Mouse (Mus musculus): ENCODE measurements around the gene Car15. TPM values are rescaled to one million over a fixed set of nuclear protein-coding genes. Genes with fewer than 3 reads are reported as not detected.

Gene Car15
- total and polyA plus RNA-seq, 2 experiments, result 1.0 to 3.7 TPM

- H3K9ac ChIP-seq (ENCODE audit: low read depth, low read length), result no peak overlapping the region
- DNase-seq (ENCODE audit: extremely low read depth, low read depth, low spot score), result no peak
- TF ChIP-seq CTCF (IDR thresholded peaks at IDR 0.05; ENCODE audit: low read depth, low read length) (no peak), POLR2A (IDR thresholded peaks at IDR 0.05; ENCODE audit: extremely low read depth, insufficient read depth, low read length) (no peak)
- no peaks in the 10 kb centered on the region for H3K36me3 ChIP-seq (ENCODE audit: control insufficient read depth, insufficient read depth, low read length)
- peaks cover 18% of the 10 kb centered on the region for H3K27me3 ChIP-seq (ENCODE audit: control insufficient read depth, insufficient read depth, low read length)
- WGBS, result 1% methylated on average over 36 of the region's 37 CpGs
- H3K79me2 ChIP-seq (ENCODE audit: control insufficient read depth, insufficient read depth, low read length), result no peaks in the 10 kb centered on the region
- H3K27ac ChIP-seq (replicated peaks; ENCODE audit: insufficient read depth, low read depth, low read length), result no peak overlapping the region
- no peaks in the 10 kb centered on the region for H3K4me1 ChIP-seq (ENCODE audit: control insufficient read depth, insufficient read depth, low read length)
- no peak overlapping the region for H3K4me3 ChIP-seq (ENCODE audit: insufficient read depth, low read depth, low read length)
Observed at GRCm38 (mm10) chr16:17833321-17833680, 4.9 kb downstream of the Car15 start.

- WGBS, result 32% methylated on average over 7 of the region's 7 CpGs
Observed at GRCm38 (mm10) chr16:17832821-17833220, 5.3 kb downstream of the Car15 start, which contains the start of gene B830017H08Rik. TSS of gene B830017H08Rik (plus strand) at chr16:17833121.

GRCm38 (mm10) chr16:17831781-17832180 is 6.4 kb downstream of the Car15 start:
- no peaks in the 10 kb centered on the region for H3K4me1 ChIP-seq (ENCODE audit: control insufficient read depth, insufficient read depth, low read length)
- H3K79me2 ChIP-seq (ENCODE audit: control insufficient read depth, insufficient read depth, low read length), result no peaks in the 10 kb centered on the region
- DNase-seq (ENCODE audit: extremely low read depth, low read depth, low spot score), result no peak
- no peak for TF ChIP-seq POLR2A (IDR thresholded peaks at IDR 0.05; ENCODE audit: extremely low read depth, insufficient read depth, low read length)
- no peaks in the 10 kb centered on the region for H3K36me3 ChIP-seq (ENCODE audit: control insufficient read depth, insufficient read depth, low read length)
- no peak overlapping the region for H3K4me3 ChIP-seq (ENCODE audit: insufficient read depth, low read depth, low read length)
- peaks cover 18% of the 10 kb centered on the region for H3K27me3 ChIP-seq (ENCODE audit: control insufficient read depth, insufficient read depth, low read length)
- H3K27ac ChIP-seq (replicated peaks; ENCODE audit: insufficient read depth, low read depth, low read length), result no peak overlapping the region
- 15% methylated on average over 11 of the region's 11 CpGs for WGBS
- H3K9ac ChIP-seq (ENCODE audit: low read depth, low read length), result no peak overlapping the region

More at GRCm38 (mm10) chr16:17832821-17833220, 5.3 kb downstream of the Car15 start, which contains the start of gene B830017H08Rik:
- H3K27ac ChIP-seq (replicated peaks; ENCODE audit: insufficient read depth, low read depth, low read length), result no peak within 1 kb of the TSS
- DNase-seq (ENCODE audit: extremely low read depth, low read depth, low spot score), result no peak
- no peaks in the 10 kb centered on the region for H3K36me3 ChIP-seq (ENCODE audit: control insufficient read depth, insufficient read depth, low read length)
- H3K4me1 ChIP-seq (ENCODE audit: control insufficient read depth, insufficient read depth, low read length), result no peaks in the 10 kb centered on the region
- TF ChIP-seq POLR2A (IDR thresholded peaks at IDR 0.05; ENCODE audit: extremely low read depth, insufficient read depth, low read length) (no peak), CTCF (IDR thresholded peaks at IDR 0.05; ENCODE audit: low read depth, low read length) (no peak)
- no peak within 1 kb of the TSS for H3K4me3 ChIP-seq (ENCODE audit: insufficient read depth, low read depth, low read length)
- no peaks in the 10 kb centered on the region for H3K79me2 ChIP-seq (ENCODE audit: control insufficient read depth, insufficient read depth, low read length)
- H3K27me3 ChIP-seq (ENCODE audit: control insufficient read depth, insufficient read depth, low read length), result peaks cover 18% of the 10 kb centered on the region
- H3K9ac ChIP-seq (ENCODE audit: low read depth, low read length), result no peak within 1 kb of the TSS

GRCm38 (mm10) chr16:17830385-17831178 is 7.6 kb downstream of the Car15 start:
- 70% methylated on average over 10 of the region's 10 CpGs for WGBS
- H3K79me2 ChIP-seq (ENCODE audit: control insufficient read depth, insufficient read depth, low read length), result no peaks in the 10 kb centered on the region
- H3K27me3 ChIP-seq (ENCODE audit: control insufficient read depth, insufficient read depth, low read length), result peaks cover 15% of the 10 kb centered on the region
- no peak overlapping the region for H3K4me3 ChIP-seq (ENCODE audit: insufficient read depth, low read depth, low read length)
- H3K9ac ChIP-seq (ENCODE audit: low read depth, low read length), result no peak overlapping the region
- H3K27ac ChIP-seq (replicated peaks; ENCODE audit: insufficient read depth, low read depth, low read length), result no peak overlapping the region
- H3K36me3 ChIP-seq (ENCODE audit: control insufficient read depth, insufficient read depth, low read length), result no peaks in the 10 kb centered on the region
- TF ChIP-seq CTCF (IDR thresholded peaks at IDR 0.05; ENCODE audit: low read depth, low read length), result no peak
- TF ChIP-seq POLR2A (IDR thresholded peaks at IDR 0.05; ENCODE audit: extremely low read depth, insufficient read depth, low read length), result no peak
- H3K4me1 ChIP-seq (ENCODE audit: control insufficient read depth, insufficient read depth, low read length), result no peaks in the 10 kb centered on the region
- no peak for DNase-seq (ENCODE audit: extremely low read depth, low read depth, low spot score)

- no peaks in the 10 kb centered on the region for H3K36me3 ChIP-seq (ENCODE audit: control insufficient read depth, insufficient read depth, low read length)
- no peaks in the 10 kb centered on the region for H3K79me2 ChIP-seq (ENCODE audit: control insufficient read depth, insufficient read depth, low read length)
- H3K4me1 ChIP-seq (ENCODE audit: control insufficient read depth, insufficient read depth, low read length), result no peaks in the 10 kb centered on the region
- H3K27ac ChIP-seq (replicated peaks; ENCODE audit: insufficient read depth, low read depth, low read length), result no peak overlapping the region
- no peak for DNase-seq (ENCODE audit: extremely low read depth, low read depth, low spot score)
- 93% methylated on average over 3 of the region's 3 CpGs for WGBS
- H3K27me3 ChIP-seq (ENCODE audit: control insufficient read depth, insufficient read depth, low read length), result peaks cover 9% of the 10 kb centered on the region
- no peak overlapping the region for H3K4me3 ChIP-seq (ENCODE audit: insufficient read depth, low read depth, low read length)
- no peak overlapping the region for H3K9ac ChIP-seq (ENCODE audit: low read depth, low read length)
- no peak for TF ChIP-seq CTCF (IDR thresholded peaks at IDR 0.05; ENCODE audit: low read depth, low read length)
- no peak for TF ChIP-seq POLR2A (IDR thresholded peaks at IDR 0.05; ENCODE audit: extremely low read depth, insufficient read depth, low read length)
Observed at GRCm38 (mm10) chr16:17828867-17829266, 9.3 kb downstream of the Car15 start.

GRCm38 (mm10) chr16:17828229-17828628 is 9.9 kb downstream of the Car15 start:
- Histone ChIP-seq H3K79me2 (ENCODE audit: control insufficient read depth, insufficient read depth, low read length) (no peaks in the 10 kb centered on the region), H3K9ac (ENCODE audit: low read depth, low read length) (no peak overlapping the region), H3K27me3 (ENCODE audit: control insufficient read depth, insufficient read depth, low read length) (peaks cover 5% of the 10 kb centered on the region), H3K4me1 (ENCODE audit: control insufficient read depth, insufficient read depth, low read length) (no peaks in the 10 kb centered on the region), H3K27ac (replicated peaks; ENCODE audit: insufficient read depth, low read depth, low read length) (no peak overlapping the region), H3K4me3 (ENCODE audit: insufficient read depth, low read depth, low read length) (no peak overlapping the region), H3K36me3 (ENCODE audit: control insufficient read depth, insufficient read depth, low read length) (no peaks in the 10 kb centered on the region)
- TF ChIP-seq CTCF (IDR thresholded peaks at IDR 0.05; ENCODE audit: low read depth, low read length), result no peak
- no peak for TF ChIP-seq POLR2A (IDR thresholded peaks at IDR 0.05; ENCODE audit: extremely low read depth, insufficient read depth, low read length)
- 82% methylated on average over 2 of the region's 2 CpGs for WGBS
- DNase-seq (ENCODE audit: extremely low read depth, low read depth, low spot score), result no peak

Data from liver, adult 2 months (tissue).